31 mouse cellular contexts compared by ENCODE assay signal in the genomic region with DNA sequence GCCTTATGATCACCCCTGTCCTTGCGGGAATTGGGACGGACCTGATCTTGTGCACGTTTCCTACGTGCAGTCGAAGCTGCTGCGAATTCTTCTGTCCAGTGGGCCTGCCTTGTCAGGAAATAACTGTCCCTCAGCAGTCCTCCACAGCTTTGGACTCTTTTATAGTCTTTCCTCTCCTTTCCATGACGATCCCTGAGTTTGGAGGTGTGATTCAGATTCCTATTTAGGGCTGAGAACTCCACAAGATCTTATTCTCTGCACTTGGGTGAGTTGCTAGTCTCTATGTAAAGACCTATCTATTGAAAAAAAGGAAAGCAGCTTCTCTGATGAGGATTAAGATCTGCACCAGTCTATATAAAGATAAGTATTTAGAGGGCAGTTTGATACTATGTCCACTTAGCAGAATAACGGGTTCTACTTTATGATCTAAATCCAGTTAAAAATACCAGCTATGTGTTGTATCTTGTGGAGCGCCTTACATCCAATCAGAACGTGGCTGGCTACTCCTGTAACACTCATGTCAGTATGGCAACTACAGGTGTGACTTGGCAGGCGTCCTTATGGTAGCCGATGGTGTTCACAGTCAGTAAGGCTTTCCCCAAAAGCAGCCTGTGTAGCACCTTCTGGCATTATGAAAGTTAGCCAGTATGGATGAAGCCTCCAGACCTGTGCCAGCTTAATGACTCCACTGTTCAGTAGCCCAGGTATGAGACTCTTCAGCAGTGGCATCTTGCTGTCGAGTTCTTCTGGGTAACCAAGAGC.
DNase-seq lines count a peak whose midpoint lies in the region; ATAC-seq lines count a peak whose summit lies in the region.
"Had no signal": no experiment of that assay in that cellular context is flagged by ENCODE, and none has a peak within 500 bp of the region (broad histone marks: within the 10 kb centered on the region; RNA-seq: fewer than 3 reads in every experiment).

No protein-coding gene starts in this region.

- no peak overlapping the region for H3K9ac ChIP-seq in hindbrain, embryonic 12.5 days
- H3K9ac ChIP-seq: embryonic facial prominence, embryonic 15.5 days; forebrain, embryonic 12.5 days; forebrain, postnatal 0 days; hindbrain, embryonic 15.5 days; limb, embryonic 13.5 days; lung, embryonic 15.5 days; midbrain, embryonic 15.5 days had no signal

- no peak overlapping the region for H3K4me3 ChIP-seq in limb, embryonic 10.5 days
- no peak overlapping the region for H3K4me3 ChIP-seq in hindbrain, embryonic 12.5 days
- H3K4me3 ChIP-seq: embryonic facial prominence, embryonic 10.5 days; embryonic facial prominence, embryonic 15.5 days; forebrain, embryonic 12.5 days; hindbrain, embryonic 15.5 days; layer of hippocampus, adult 2 months; limb, embryonic 13.5 days; lung, embryonic 15.5 days; midbrain, embryonic 10.5 days; midbrain, embryonic 15.5 days had no signal

- H3K27ac ChIP-seq in limb, embryonic 10.5 days, result no peak overlapping the region
- H3K27ac ChIP-seq in hindbrain, embryonic 12.5 days, result no peak overlapping the region
- H3K27ac ChIP-seq: embryonic facial prominence, embryonic 10.5 days; embryonic facial prominence, embryonic 15.5 days; forebrain, embryonic 12.5 days; hindbrain, embryonic 15.5 days; layer of hippocampus, adult 2 months; limb, embryonic 13.5 days; lung, embryonic 15.5 days; midbrain, embryonic 10.5 days; midbrain, embryonic 15.5 days; stomach, postnatal 0 days had no signal

- WGBS in limb, embryonic 10.5 days, result 89% methylated on average over 13 of the region's 13 CpGs
- WGBS in hindbrain, embryonic 12.5 days, result 90% methylated on average over 13 of the region's 13 CpGs

- H3K4me2 ChIP-seq in hindbrain, embryonic 12.5 days (replicated peaks), result no peak overlapping the region
- H3K4me2 ChIP-seq: embryonic facial prominence, embryonic 15.5 days; forebrain, embryonic 12.5 days; heart, embryonic 11.5 days; hindbrain, embryonic 15.5 days; limb, embryonic 13.5 days; liver, embryonic 11.5 days; lung, embryonic 15.5 days; midbrain, embryonic 15.5 days had no signal

- H3K4me1 ChIP-seq in limb, embryonic 10.5 days, result no peaks in the 10 kb centered on the region
- H3K4me1 ChIP-seq in hindbrain, embryonic 12.5 days, result no peaks in the 10 kb centered on the region
- H3K4me1 ChIP-seq: embryonic facial prominence, embryonic 10.5 days; embryonic facial prominence, embryonic 15.5 days; forebrain, embryonic 12.5 days; hindbrain, embryonic 15.5 days; limb, embryonic 13.5 days; lung, embryonic 15.5 days; midbrain, embryonic 10.5 days; midbrain, embryonic 15.5 days had no signal

- H3K9me3 ChIP-seq in limb, embryonic 10.5 days (replicated peaks), result no peaks in the 10 kb centered on the region
- H3K9me3 ChIP-seq in hindbrain, embryonic 12.5 days (replicated peaks), result no peaks in the 10 kb centered on the region
- H3K9me3 ChIP-seq: embryonic facial prominence, embryonic 10.5 days; embryonic facial prominence, embryonic 15.5 days; forebrain, embryonic 12.5 days; G1E; hindbrain, embryonic 15.5 days; limb, embryonic 13.5 days; lung, embryonic 15.5 days; midbrain, embryonic 10.5 days; midbrain, embryonic 15.5 days had no signal

- DNase-seq in frontal cortex, postnatal 25 days (ENCODE audit: low spot score in 2 of 2), result no peak
- DNase-seq in cerebellum, adult 11 months, result peak; percentile 27
- DNase-seq in cerebellum, adult 9-10 months, result peak; percentile 69
- DNase-seq in cerebellum, postnatal 36 days, result peak; percentile 50 to 57
- no peak for DNase-seq in limb, embryonic 10.5 days (ENCODE audit: low spot score)
- DNase-seq: adrenal gland, adult 8-10 months; forebrain, postnatal 0 days; gastrocnemius, postnatal 25 days; heart, adult 18-20 months; heart, postnatal 4 days; kidney, adult 11 months; kidney, postnatal 14 days; right cerebral cortex, postnatal 25 days; thymus, adult 18-20 months; thymus, postnatal 25 days had no signal

- H3K27me3 ChIP-seq in limb, embryonic 10.5 days (ENCODE audit: low read depth, poor library complexity, severe bottlenecking), result no peaks in the 10 kb centered on the region
- H3K27me3 ChIP-seq in hindbrain, embryonic 12.5 days, result no peaks in the 10 kb centered on the region
- H3K27me3 ChIP-seq: embryonic facial prominence, embryonic 15.5 days; forebrain, embryonic 12.5 days; hindbrain, embryonic 15.5 days; limb, embryonic 13.5 days; lung, embryonic 15.5 days; midbrain, embryonic 15.5 days had no signal

- ATAC-seq in frontal cortex, adult (ENCODE audit: low TSS enrichment), result peak; percentile 77
- no peak for ATAC-seq in hindbrain, embryonic 12.5 days (ENCODE audit: low FRiP score)
- ATAC-seq: forebrain, postnatal 0 days; inflammation-experienced regulatory T-cells, adult 6 months; midbrain, embryonic 15.5 days had no signal

- H3K36me3 ChIP-seq in limb, embryonic 10.5 days, result no peaks in the 10 kb centered on the region
- H3K36me3 ChIP-seq in hindbrain, embryonic 12.5 days, result no peaks in the 10 kb centered on the region
- H3K36me3 ChIP-seq: embryonic facial prominence, embryonic 10.5 days; embryonic facial prominence, embryonic 15.5 days; forebrain, embryonic 12.5 days; G1E; hindbrain, embryonic 15.5 days; limb, embryonic 13.5 days; lung, embryonic 15.5 days; midbrain, embryonic 10.5 days; midbrain, embryonic 15.5 days had no signal

Comparison
In these comparisons a context has a peak if more than half of its experiments do, and no peak if none do; other contexts are left out.
1. DNase-seq: peak in cerebellum, adult 11 months (single experiment), cerebellum, adult 9-10 months (single experiment) and cerebellum, postnatal 36 days (2 of 2); none in frontal cortex, postnatal 25 days (0 of 2) and limb, embryonic 10.5 days (single experiment).